Mouse (Mus musculus) gastrocnemius, adult 2 months (tissue): Measurements from ENCODE around the gene Fhad1. TPM values are rescaled to one million over a fixed set of nuclear protein-coding genes. Genes with fewer than 3 reads are reported as not detected.

Experiments
- DNase-seq: peaks from one replicate; pipeline ENCODE4 v3.0.0; 2022
- H3K27ac ChIP-seq: fragments of 200-600 bp; 2 replicates; pipeline ENCODE4 v1.8.1; 2022; ENCODE audit warnings: mild to moderate bottlenecking
- H3K4me3 ChIP-seq: fragments of 200-600 bp; 2 replicates; pipeline ENCODE4 v1.8.1; 2022; ENCODE audit warnings: mild to moderate bottlenecking, moderate library complexity
- CTCF ChIP-seq: fragments of 200-600 bp; IDR thresholded peaks from 2 replicates; pipeline ENCODE4 v1.8.1; 2022; ENCODE audit warnings: antibody characterized with exemption, mild to moderate bottlenecking, moderate library complexity
- intact Hi-C: fragments of 180-260 bp; cut with DNase I; formaldehyde crosslinking; loops from one replicate; pipeline ENCODE4 v1.15.1; 2025
- total RNA-seq, 2 experiments: library from RNA; stranded (reverse); gene quantifications; 2 replicates each; pipeline ENCODE4 v1.2.3; 2021

Gene Fhad1
- total RNA-seq, 2 experiments from 2014 or later: not detected

- intact Hi-C loops: no loop called here
- no peak overlapping the region for H3K27ac ChIP-seq
- no peak for TF ChIP-seq CTCF
- no peak for DNase-seq
- H3K4me3 ChIP-seq: no peak overlapping the region
Observed at GRCm38 (mm10) chr4:141879875-141880274, 135.0 kb downstream of the Fhad1 start.

- intact Hi-C loops: no loop called here
- Histone ChIP-seq H3K27ac (no peak overlapping the region), H3K4me3 (no peak overlapping the region)
- no peak for TF ChIP-seq CTCF
- no peak for DNase-seq
Observed at GRCm38 (mm10) chr4:141879074-141879473, 135.8 kb downstream of the Fhad1 start.

GRCm38 (mm10) chr4:141878621-141879020, 136.3 kb downstream of the Fhad1 start:
- no peak overlapping the region for H3K4me3 ChIP-seq
- TF ChIP-seq CTCF: no peak
- intact Hi-C loops: no loop called here
- DNase-seq: no peak
- H3K27ac ChIP-seq: no peak overlapping the region

GRCm38 (mm10) chr4:141875481-141876108, 139.3 kb downstream of the Fhad1 start:
- no peak for TF ChIP-seq CTCF
- peak overlapping the region; percentile 85 for H3K4me3 ChIP-seq
- DNase-seq: no peak
- intact Hi-C loops: no loop called here
- H3K27ac ChIP-seq: no peak overlapping the region

GRCm38 (mm10) chr4:141874601-141875460, 140.1 kb downstream of the Fhad1 start, which contains the start of gene Efhd2:
Efhd2 (minus strand) TSS chr4:141874920.
- peak; percentile 20; the same call in 1 of the 2 replicates for TF ChIP-seq CTCF
- intact Hi-C loops: no loop called here
- peak; percentile 89 for DNase-seq
- Histone ChIP-seq H3K4me3 (peak within 1 kb of the TSS; percentile 85), H3K27ac (peak within 1 kb of the TSS; percentile 86)

- no peak for DNase-seq
- Histone ChIP-seq H3K27ac (peak overlapping the region; percentile 86), H3K4me3 (peak overlapping the region; percentile 85)
- intact Hi-C loops: no loop called here
- TF ChIP-seq CTCF: no peak
Observed at GRCm38 (mm10) chr4:141874111-141874600, 140.7 kb downstream of the Fhad1 start.

DNA sequence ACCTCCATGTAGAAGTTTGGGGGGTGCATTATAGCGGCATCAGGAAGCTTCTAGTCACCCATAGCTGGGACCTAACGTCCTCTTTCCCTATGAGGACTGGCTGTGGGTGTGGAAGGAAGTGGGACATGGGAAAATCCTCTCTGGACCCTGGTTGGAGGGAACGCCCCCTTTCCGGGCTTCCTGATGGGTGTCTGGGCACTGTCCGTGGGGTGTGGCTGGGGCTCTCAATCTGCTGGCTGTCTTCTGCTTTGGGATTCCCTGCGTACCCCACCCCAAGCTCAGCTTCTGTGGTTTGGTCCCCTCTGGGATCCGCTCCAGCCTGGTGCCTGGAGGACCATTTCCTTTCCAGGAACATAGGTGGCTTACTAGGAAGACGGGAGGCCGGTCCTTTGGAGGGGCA, 141.9 kb downstream of the Fhad1 start:
- TF ChIP-seq CTCF: no peak
- Histone ChIP-seq H3K27ac (peak overlapping the region; percentile 86), H3K4me3 (peak overlapping the region; percentile 85)
- intact Hi-C loops: no loop called here
- no peak for DNase-seq

DNA sequence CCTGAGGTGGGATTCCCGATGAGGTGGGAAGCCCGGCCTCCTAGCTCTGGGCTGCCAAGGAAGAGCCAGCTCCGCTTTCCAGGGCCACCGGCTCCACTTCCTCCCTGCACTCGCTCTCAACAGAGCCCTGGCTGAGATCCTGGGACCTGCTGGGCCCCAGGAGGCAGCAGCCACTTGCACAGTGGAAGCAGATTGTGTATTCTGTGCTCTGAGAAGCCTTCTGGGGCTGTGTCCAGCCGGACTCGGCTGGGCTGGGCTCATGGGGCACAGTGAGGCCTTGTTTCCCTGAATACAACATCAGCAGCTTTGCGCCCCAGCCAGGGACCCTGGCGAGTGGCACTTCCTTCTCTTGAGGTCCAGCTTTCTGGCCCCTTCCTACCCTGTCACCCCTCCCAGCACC, 143.0 kb downstream of the Fhad1 start:
- TF ChIP-seq CTCF: no peak
- peak overlapping the region; percentile 85 for H3K4me3 ChIP-seq
- intact Hi-C loops: no loop called here

GRCm38 (mm10) chr4:141871333-141871725, 143.6 kb downstream of the Fhad1 start:
- no peak for DNase-seq
- intact Hi-C loops: no loop called here
- Histone ChIP-seq H3K4me3 (peak overlapping the region; percentile 85), H3K27ac (peak overlapping the region; percentile 86)
- TF ChIP-seq CTCF: no peak

More for the DNA sequence above, 143.0 kb downstream of the Fhad1 start:
- peak; percentile 46 for DNase-seq
- H3K27ac ChIP-seq: peak overlapping the region; percentile 86

- no peak for TF ChIP-seq CTCF
- Histone ChIP-seq H3K4me3 (peak overlapping the region; percentile 34), H3K27ac (peak overlapping the region; percentile 86)
- peak; percentile 61 for DNase-seq
- intact Hi-C loops: no loop called here
Observed at GRCm38 (mm10) chr4:141870666-141871332, 144.1 kb downstream of the Fhad1 start.

- intact Hi-C loops: no loop called here
- Histone ChIP-seq H3K4me3 (no peak overlapping the region), H3K27ac (peak overlapping the region; percentile 86)
- TF ChIP-seq CTCF: no peak
- DNase-seq: no peak
Observed at GRCm38 (mm10) chr4:141869436-141870215, 145.3 kb downstream of the Fhad1 start.

- intact Hi-C loops: no loop called here
- DNase-seq: no peak
Observed at GRCm38 (mm10) chr4:141868051-141868450, 146.8 kb downstream of the Fhad1 start.

More at GRCm38 (mm10) chr4:141868051-141868450, 146.8 kb downstream of the Fhad1 start:
- no peak overlapping the region; the same call in 1 of the 2 replicates for H3K27ac ChIP-seq
- TF ChIP-seq CTCF: no peak
- no peak overlapping the region for H3K4me3 ChIP-seq
